Mouse (Mus musculus) MEL (cell line): ENCODE measurements around the gene Slc25a45.

ENCODE experiments used
- CHD2 ChIP-seq: IDR thresholded peaks from 2 replicates; pipeline ENCODE4 v1.6.1; 2011; ENCODE audit warnings: low read length, improper control_type of control experiment
- CTCF ChIP-seq, 3 experiments: IDR thresholded peaks in 2 of 3; conservative IDR thresholded peaks in 1 of 3; 2 replicates each; pipeline ENCODE4 v1.5.1; 2011 to 2012; ENCODE audit warnings: low read length in 3 of 3, low read depth in 2 of 3, mild to moderate bottlenecking in 2 of 3, improper control_type of control experiment in 1 of 3, inconsistent platforms in 1 of 3, mixed read lengths in 1 of 3, moderate library complexity in 1 of 3; ENCODE audit not compliant: control insufficient read depth in 1 of 3, insufficient read depth in 1 of 3, poor library complexity in 1 of 3, severe bottlenecking in 1 of 3
- E2F4 ChIP-seq: IDR thresholded peaks from 2 replicates; pipeline ENCODE4 v1.6.1; 2011; ENCODE audit warnings: low read depth, low read length, improper control_type of control experiment, borderline replicate concordance
- GABPA ChIP-seq: IDR thresholded peaks from 2 replicates; pipeline ENCODE4 v1.6.1; 2012; ENCODE audit warnings: low read depth, mild to moderate bottlenecking, inconsistent platforms, low read length, improper control_type of control experiment, moderate library complexity
- GATA1 ChIP-seq: IDR thresholded peaks from 2 replicates; pipeline ENCODE4 v1.6.1; 2011; ENCODE audit warnings: low read depth, low read length, improper control_type of control experiment
- MAFK ChIP-seq: IDR thresholded peaks from 2 replicates; pipeline ENCODE4 v1.6.1; 2011; ENCODE audit warnings: low read depth, mild to moderate bottlenecking, low read length, improper control_type of control experiment, borderline replicate concordance
- MAX ChIP-seq: IDR thresholded peaks from 2 replicates; pipeline ENCODE4 v1.6.1; 2011; ENCODE audit warnings: low read length, improper control_type of control experiment
- MEF2A ChIP-seq: IDR thresholded peaks from 2 replicates; pipeline ENCODE4 v1.6.1; 2014; ENCODE audit warnings: low read depth, mild to moderate bottlenecking, inconsistent platforms, low read length, improper control_type of control experiment; ENCODE audit not compliant: poor library complexity, insufficient replicate concordance, severe bottlenecking; ENCODE audit errors: extremely low read depth
- USF1 ChIP-seq: IDR thresholded peaks from 2 replicates; pipeline ENCODE4 v1.6.1; 2014; ENCODE audit warnings: low read depth, mild to moderate bottlenecking, inconsistent platforms, low read length, improper control_type of control experiment, moderate library complexity

DNA sequence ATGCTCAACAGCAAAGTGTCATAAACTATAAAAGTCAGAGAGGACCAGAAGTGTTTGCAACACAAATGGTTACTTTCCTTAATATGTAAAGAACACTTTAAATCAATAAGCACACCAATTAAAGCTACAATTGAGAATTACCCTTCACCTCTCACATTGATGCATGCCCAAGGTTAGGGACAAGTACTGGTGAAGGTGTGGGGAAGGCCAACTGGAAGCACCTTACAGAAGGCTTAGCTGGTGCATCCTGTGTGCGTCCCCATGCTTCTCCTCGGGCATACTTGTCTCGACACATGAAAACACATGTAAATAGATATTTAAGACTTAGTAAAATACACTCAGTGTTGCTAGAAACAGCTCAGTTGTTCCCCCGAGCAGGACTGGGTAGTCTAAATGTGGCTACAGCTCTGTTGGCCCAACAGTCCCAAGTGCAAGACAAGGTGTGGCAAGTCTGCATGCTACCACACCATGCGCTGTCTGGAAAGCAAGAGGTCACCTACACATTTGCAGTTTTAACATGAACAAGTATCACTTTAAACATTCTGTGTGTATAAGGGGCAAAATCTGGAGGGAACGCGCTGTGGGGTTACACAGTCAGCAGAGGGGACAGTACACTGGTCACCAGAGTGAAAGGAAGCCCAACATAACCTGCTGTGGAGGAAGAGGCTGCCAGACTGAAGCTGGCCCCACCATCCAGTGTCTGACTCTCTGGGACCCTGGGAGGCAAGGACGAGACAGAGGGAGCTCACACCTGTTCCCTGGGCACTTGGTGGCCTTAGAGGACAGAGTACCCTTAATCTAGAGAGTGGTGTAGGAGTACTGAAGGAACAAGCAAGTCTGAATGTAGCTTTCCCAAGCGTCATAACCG, 42.3 kb upstream of the Slc25a45 start:
- TF ChIP-seq MAX, result no peak
- no peak for TF ChIP-seq CHD2
- TF ChIP-seq MAFK, result no peak
- no peak for TF ChIP-seq USF1
- no peak for TF ChIP-seq CTCF (IDR thresholded peaks at IDR 0.05 in 2 of 3, conservative IDR thresholded peaks at IDR 0.05 in 1 of 3; ENCODE audit: control insufficient read depth in 1 of 3, insufficient read depth in 1 of 3, low read depth in 2 of 3, low read length in 3 of 3, poor library complexity in 1 of 3, severe bottlenecking in 1 of 3)
- TF ChIP-seq GATA1, result no peak
- no peak for TF ChIP-seq GABPA
- no peak for TF ChIP-seq E2F4
- TF ChIP-seq MEF2A, result no peak
